In the genomic region with DNA sequence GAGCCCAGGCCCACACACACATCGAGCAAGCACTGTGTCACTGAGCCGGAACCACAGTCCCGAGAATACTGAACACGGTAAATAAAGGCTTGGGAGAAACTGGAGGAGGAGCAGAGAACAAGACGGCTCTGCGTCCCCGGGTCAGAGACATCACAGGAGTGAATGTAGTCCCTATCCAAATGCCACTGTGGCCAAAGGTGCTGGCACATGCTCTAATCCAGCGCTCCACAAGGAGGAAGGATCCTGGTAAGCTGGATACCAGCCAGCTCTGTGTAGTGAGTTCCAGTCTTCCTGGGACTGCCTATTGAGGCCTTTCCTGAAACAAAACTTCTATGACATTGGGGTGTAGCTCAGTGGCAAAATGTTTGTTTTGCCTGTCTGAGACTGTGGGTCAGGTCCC, we compare ENCODE assay signal across 21 mouse cellular contexts. TPM values are rescaled to one million over a fixed set of nuclear protein-coding genes. Genes with fewer than 3 reads are reported as not detected.
DNase-seq lines count a peak whose midpoint lies in the region; ATAC-seq and TF ChIP-seq lines count a peak whose summit lies in the region.
"Had no signal": no experiment of that assay in that cellular context is flagged by ENCODE, and none has a peak within 500 bp of the region (broad histone marks: within the 10 kb centered on the region; RNA-seq: fewer than 3 reads in every experiment).

No protein-coding gene starts in this region.

- no peak overlapping the region for H3K4me2 ChIP-seq in kidney, postnatal 0 days (ENCODE audit: low read length)
- no peak overlapping the region for H3K4me2 ChIP-seq in kidney, embryonic 15.5 days
- H3K4me2 ChIP-seq in limb, embryonic 12.5 days, result no peak overlapping the region
- H3K4me2 ChIP-seq: embryonic facial prominence, embryonic 12.5 days; forebrain, embryonic 12.5 days; hindbrain, embryonic 12.5 days had no signal

- ATAC-seq in kidney, postnatal 0 days (replicated peaks; ENCODE audit: low FRiP score, low read depth), result peak; percentile 27; the same call in 1 of the 2 replicates
- no peak for ATAC-seq in kidney, embryonic 15.5 days (replicated peaks; ENCODE audit: low FRiP score)
- ATAC-seq in limb, embryonic 12.5 days (ENCODE audit: insufficient number of reproducible peaks, insufficient read depth, low FRiP score, low TSS enrichment, low read depth), result no peak
- ATAC-seq: forebrain, embryonic 16.5 days; hindbrain, embryonic 16.5 days had no signal

- H3K27ac ChIP-seq in kidney, postnatal 0 days, result no peak overlapping the region
- H3K27ac ChIP-seq in kidney, embryonic 15.5 days, result no peak overlapping the region
- 0 out of 2 replicates have a peak overlapping the region, but pooled peaks have one; percentile 23 for H3K27ac ChIP-seq in limb, embryonic 12.5 days
- no peak overlapping the region for H3K27ac ChIP-seq in limb, embryonic 10.5 days
- H3K27ac ChIP-seq: embryonic facial prominence, embryonic 12.5 days; forebrain, embryonic 12.5 days; heart, embryonic 10.5 days; hindbrain, embryonic 12.5 days had no signal

- no peak overlapping the region for H3K4me3 ChIP-seq in kidney, postnatal 0 days (replicated peaks; ENCODE audit: low read depth, low read length)
- no peak overlapping the region for H3K4me3 ChIP-seq in kidney, embryonic 15.5 days (replicated peaks)
- H3K4me3 ChIP-seq in limb, embryonic 12.5 days (replicated peaks), result no peak overlapping the region
- H3K4me3 ChIP-seq in limb, embryonic 10.5 days, result no peak overlapping the region
- H3K4me3 ChIP-seq: embryonic facial prominence, embryonic 12.5 days; forebrain, embryonic 12.5 days; heart, embryonic 10.5 days; hindbrain, embryonic 12.5 days had no signal

- no peak overlapping the region for H3K9ac ChIP-seq in kidney, postnatal 0 days (ENCODE audit: low read depth, low read length)
- H3K9ac ChIP-seq in kidney, embryonic 15.5 days, result no peak overlapping the region
- no peak overlapping the region for H3K9ac ChIP-seq in limb, embryonic 12.5 days (replicated peaks)
- H3K9ac ChIP-seq: embryonic facial prominence, embryonic 12.5 days; forebrain, embryonic 12.5 days; hindbrain, embryonic 12.5 days had no signal

- 50% methylated on average over 8 of the region's 8 CpGs for WGBS in kidney, postnatal 0 days
- 64% methylated on average over 8 of the region's 8 CpGs for WGBS in kidney, embryonic 15.5 days
- 87% methylated on average over 8 of the region's 8 CpGs for WGBS in limb, embryonic 12.5 days
- WGBS in limb, embryonic 10.5 days, result 91% methylated on average over 8 of the region's 8 CpGs

- peaks cover 34% of the 10 kb centered on the region for H3K36me3 ChIP-seq in kidney, postnatal 0 days (ENCODE audit: insufficient read depth, low read length)
- peaks cover 46% of the 10 kb centered on the region for H3K36me3 ChIP-seq in kidney, embryonic 15.5 days
- peaks cover 43% of the 10 kb centered on the region for H3K36me3 ChIP-seq in limb, embryonic 12.5 days
- H3K36me3 ChIP-seq in limb, embryonic 10.5 days, result peaks cover 45% of the 10 kb centered on the region

- no peaks in the 10 kb centered on the region for H3K4me1 ChIP-seq in kidney, postnatal 0 days (replicated peaks; ENCODE audit: insufficient read depth, low read length)
- no peaks in the 10 kb centered on the region for H3K4me1 ChIP-seq in kidney, embryonic 15.5 days
- no peaks in the 10 kb centered on the region for H3K4me1 ChIP-seq in limb, embryonic 12.5 days (replicated peaks)
- H3K4me1 ChIP-seq in limb, embryonic 10.5 days, result no peaks in the 10 kb centered on the region
- H3K4me1 ChIP-seq: embryonic facial prominence, embryonic 12.5 days; forebrain, embryonic 12.5 days; heart, embryonic 10.5 days; hindbrain, embryonic 12.5 days had no signal

- no peaks in the 10 kb centered on the region for H3K9me3 ChIP-seq in kidney, postnatal 0 days (replicated peaks; ENCODE audit: low read length)
- H3K9me3 ChIP-seq in kidney, embryonic 15.5 days (replicated peaks), result no peaks in the 10 kb centered on the region
- no peaks in the 10 kb centered on the region for H3K9me3 ChIP-seq in limb, embryonic 12.5 days
- no peaks in the 10 kb centered on the region for H3K9me3 ChIP-seq in limb, embryonic 10.5 days (replicated peaks)
- H3K9me3 ChIP-seq: embryonic facial prominence, embryonic 12.5 days; forebrain, embryonic 12.5 days; heart, embryonic 10.5 days; hindbrain, embryonic 12.5 days had no signal

- DNase-seq in adrenal gland, postnatal 14 days, result peak; percentile 48
- DNase-seq in adrenal gland, adult 2 months, result no peak
- DNase-seq in kidney, postnatal 0 days (ENCODE audit: low spot score), result no peak
- no peak for DNase-seq in limb, embryonic 10.5 days (ENCODE audit: low spot score)
- no peak for DNase-seq in thymus, postnatal 14 days
- DNase-seq: adrenal gland, postnatal 25 days; cerebellum, adult 11-12 months; cerebellum, adult 9-10 months; cerebellum, postnatal 25 days; gastrocnemius, postnatal 10 days; heart, adult 18-20 months; heart, postnatal 10 days; heart, postnatal 4 days had no signal

- H3K27me3 ChIP-seq in kidney, postnatal 0 days (ENCODE audit: insufficient read depth, low read length), result no peaks in the 10 kb centered on the region
- H3K27me3 ChIP-seq in kidney, embryonic 15.5 days, result no peaks in the 10 kb centered on the region
- no peaks in the 10 kb centered on the region for H3K27me3 ChIP-seq in limb, embryonic 12.5 days
- H3K27me3 ChIP-seq in limb, embryonic 10.5 days (ENCODE audit: low read depth, poor library complexity, severe bottlenecking), result no peaks in the 10 kb centered on the region
- H3K27me3 ChIP-seq: embryonic facial prominence, embryonic 12.5 days; forebrain, embryonic 12.5 days; hindbrain, embryonic 12.5 days had no signal

- TF ChIP-seq CTCF in kidney, postnatal 0 days (IDR thresholded peaks at IDR 0.05; ENCODE audit: low read depth), result no peak

RNA-seq across cellular contexts. Expression of gene Endog, which starts 18.7 kb away (rescaled TPM):
- total RNA-seq in adrenal gland, postnatal 14 days (2021), result 49.3 and 52.9 TPM in 2 replicates
- total RNA-seq in adrenal gland, adult 2 months (2021), result 10 to 100 TPM; 29.2 to 42.5 TPM
- 134 and 158 TPM in 2 replicates for polyA plus RNA-seq in adrenal gland, adult 2 months (2012; rRNA removed)
- polyA plus RNA-seq in kidney, postnatal 0 days (2015; fragmentation: Nextera tagmentation; extraction: Ambion mirVana), result 53.5 and 58.2 TPM in 2 replicates
- 19.8 and 20.8 TPM in 2 replicates for polyA plus RNA-seq in kidney, embryonic 15.5 days (2015; fragmentation: Nextera tagmentation; extraction: Ambion mirVana)
- 17.9 and 18.4 TPM in 2 replicates for polyA plus RNA-seq in limb, embryonic 12.5 days (2016; fragmentation: Nextera tagmentation; extraction: Ambion mirVana)
- 15.2 and 19.5 TPM in 2 replicates for polyA plus RNA-seq in limb, embryonic 10.5 days (2016; fragmentation: Nextera tagmentation; extraction: Ambion mirVana)

RNA-seq across cellular contexts. Expression of gene Tbc1d13, which starts 19.1 kb away (rescaled TPM):
- 47.1 and 52.7 TPM in 2 replicates for total RNA-seq in adrenal gland, postnatal 14 days (2021)
- total RNA-seq in adrenal gland, adult 2 months (2021), result 10 to 100 TPM; 47.8 to 55.2 TPM
- polyA plus RNA-seq in adrenal gland, adult 2 months (2012; rRNA removed), result 60.2 and 69.7 TPM in 2 replicates
- polyA plus RNA-seq in kidney, postnatal 0 days (2015; fragmentation: Nextera tagmentation; extraction: Ambion mirVana), result 6.4 and 6.6 TPM in 2 replicates
- polyA plus RNA-seq in kidney, embryonic 15.5 days (2015; fragmentation: Nextera tagmentation; extraction: Ambion mirVana), result 8.2 and 8.9 TPM in 2 replicates
- polyA plus RNA-seq in limb, embryonic 12.5 days (2016; fragmentation: Nextera tagmentation; extraction: Ambion mirVana), result 11.3 and 13.1 TPM in 2 replicates
- 6.8 and 8.1 TPM in 2 replicates for polyA plus RNA-seq in limb, embryonic 10.5 days (2016; fragmentation: Nextera tagmentation; extraction: Ambion mirVana)

RNA-seq across cellular contexts. Expression of gene Spout1, which starts 25.6 kb away (rescaled TPM):
- total RNA-seq in adrenal gland, postnatal 14 days (2021), result 21.8 and 22.2 TPM in 2 replicates
- 10 to 100 TPM; 18.7 to 23.6 TPM for total RNA-seq in adrenal gland, adult 2 months (2021)
- 28.5 and 36.4 TPM in 2 replicates for polyA plus RNA-seq in adrenal gland, adult 2 months (2012; rRNA removed)
- polyA plus RNA-seq in kidney, postnatal 0 days (2015; fragmentation: Nextera tagmentation; extraction: Ambion mirVana), result 41.8 and 44.7 TPM in 2 replicates
- polyA plus RNA-seq in kidney, embryonic 15.5 days (2015; fragmentation: Nextera tagmentation; extraction: Ambion mirVana), result 76.3 and 83.0 TPM in 2 replicates
- 84.5 and 90.7 TPM in 2 replicates for polyA plus RNA-seq in limb, embryonic 12.5 days (2016; fragmentation: Nextera tagmentation; extraction: Ambion mirVana)
- 104 and 107 TPM in 2 replicates for polyA plus RNA-seq in limb, embryonic 10.5 days (2016; fragmentation: Nextera tagmentation; extraction: Ambion mirVana)

RNA-seq across cellular contexts. Expression of gene Zer1, which starts 28.2 kb away (rescaled TPM):
- total RNA-seq in adrenal gland, postnatal 14 days (2021), result 32.4 and 40.5 TPM in 2 replicates
- total RNA-seq in adrenal gland, adult 2 months (2021), result 10 to 100 TPM; 35.0 to 40.2 TPM
- 91.0 and 95.5 TPM in 2 replicates for polyA plus RNA-seq in adrenal gland, adult 2 months (2012; rRNA removed)
- 4.4 and 4.9 TPM in 2 replicates for polyA plus RNA-seq in kidney, postnatal 0 days (2015; fragmentation: Nextera tagmentation; extraction: Ambion mirVana)
- 7.2 and 8.6 TPM in 2 replicates for polyA plus RNA-seq in kidney, embryonic 15.5 days (2015; fragmentation: Nextera tagmentation; extraction: Ambion mirVana)
- polyA plus RNA-seq in limb, embryonic 12.5 days (2016; fragmentation: Nextera tagmentation; extraction: Ambion mirVana), result 11.8 and 12.0 TPM in 2 replicates
- polyA plus RNA-seq in limb, embryonic 10.5 days (2016; fragmentation: Nextera tagmentation; extraction: Ambion mirVana), result 6.5 and 9.3 TPM in 2 replicates

RNA-seq across cellular contexts. Expression of gene Kyat1, which starts 53.0 kb away (rescaled TPM):
- total RNA-seq in adrenal gland, postnatal 14 days (2021), result 29.1 and 29.3 TPM in 2 replicates
- 10 to 100 TPM; 22.1 to 23.9 TPM for total RNA-seq in adrenal gland, adult 2 months (2021)
- 28.7 and 37.3 TPM in 2 replicates for polyA plus RNA-seq in adrenal gland, adult 2 months (2012; rRNA removed)
- polyA plus RNA-seq in kidney, postnatal 0 days (2015; fragmentation: Nextera tagmentation; extraction: Ambion mirVana), result 22.7 and 22.9 TPM in 2 replicates
- 9.8 and 10.8 TPM in 2 replicates for polyA plus RNA-seq in kidney, embryonic 15.5 days (2015; fragmentation: Nextera tagmentation; extraction: Ambion mirVana)
- polyA plus RNA-seq in limb, embryonic 12.5 days (2016; fragmentation: Nextera tagmentation; extraction: Ambion mirVana), result 8.2 and 8.7 TPM in 2 replicates
- 7.5 and 8.4 TPM in 2 replicates for polyA plus RNA-seq in limb, embryonic 10.5 days (2016; fragmentation: Nextera tagmentation; extraction: Ambion mirVana)
